Mouse (Mus musculus) gastrocnemius, postnatal 14 days (tissue): ENCODE measurements around the gene Ralgps1. TPM values are rescaled to one million over a fixed set of nuclear protein-coding genes. Genes with fewer than 3 reads are reported as not detected.
"Not testable (repeated sequence)": the region's sequence is repeated elsewhere in the genome, so short reads cannot be mapped to it uniquely, and the experiment has no call there.

Experiments
- DNase-seq: peaks from one replicate; pipeline ENCODE4 v3.0.0; 2021; ENCODE audit warnings: mixed read lengths
- intact Hi-C: fragments of 180-260 bp; cut with DNase I; formaldehyde crosslinking; loops from one replicate; pipeline ENCODE4 v1.15.1; 2025; ENCODE audit warnings: low total_unique reads
- total RNA-seq, 2 experiments: library from RNA; stranded (reverse); gene quantifications; 2 replicates each; pipeline ENCODE4 v1.2.3; 2021

Gene Ralgps1
- total RNA-seq, 2 experiments from 2014 or later = 2.7 to 3.3 TPM

GRCm38 (mm10) chr2:33335789-33336188 lies 35.5 kb downstream of the Ralgps1 start:
- intact Hi-C loops = no loop called here
- DNase-seq = no peak

GRCm38 (mm10) chr2:33329622-33330021 lies 41.7 kb downstream of the Ralgps1 start:
- intact Hi-C loops = no loop called here
- DNase-seq = no peak

- peak; percentile 51 for DNase-seq
- intact Hi-C loops = no loop called here
Measured at GRCm38 (mm10) chr2:33328941-33329340, 42.3 kb downstream of the Ralgps1 start.

GRCm38 (mm10) chr2:33325359-33325758 lies 45.9 kb downstream of the Ralgps1 start:
- intact Hi-C loops = no loop called here
- DNase-seq = no peak

GRCm38 (mm10) chr2:33323799-33324595 lies 47.3 kb downstream of the Ralgps1 start:
- peak; percentile 60 for DNase-seq
- intact Hi-C loops = no loop called here

- intact Hi-C loops = not testable (repeated sequence)
Measured at GRCm38 (mm10) chr2:33323043-33323625, 48.2 kb downstream of the Ralgps1 start.

GRCm38 (mm10) chr2:33321641-33322040 lies 49.6 kb downstream of the Ralgps1 start:
- DNase-seq = no peak
- intact Hi-C loops = no loop called here

More at GRCm38 (mm10) chr2:33323043-33323625, 48.2 kb downstream of the Ralgps1 start:
- DNase-seq = not testable (repeated sequence)

GRCm38 (mm10) chr2:33321031-33321430 lies 50.3 kb downstream of the Ralgps1 start:
- no peak for DNase-seq
- intact Hi-C loops = no loop called here

GRCm38 (mm10) chr2:33320568-33320967 lies 50.7 kb downstream of the Ralgps1 start:
- DNase-seq = no peak
- intact Hi-C loops = no loop called here

- no peak for DNase-seq
- intact Hi-C loops = no loop called here
Measured at GRCm38 (mm10) chr2:33319934-33320333, 51.4 kb downstream of the Ralgps1 start.

GRCm38 (mm10) chr2:33319455-33319854 lies 51.8 kb downstream of the Ralgps1 start:
- intact Hi-C loops = no loop called here

GRCm38 (mm10) chr2:33318491-33318964 lies 52.8 kb downstream of the Ralgps1 start:
- DNase-seq = no peak
- intact Hi-C loops = no loop called here

More at GRCm38 (mm10) chr2:33319455-33319854, 51.8 kb downstream of the Ralgps1 start:
- no peak for DNase-seq

GRCm38 (mm10) chr2:33316516-33316915 lies 54.8 kb downstream of the Ralgps1 start:
- intact Hi-C loops = no loop called here
- peak; percentile 93 for DNase-seq

GRCm38 (mm10) chr2:33316063-33316405 lies 55.3 kb downstream of the Ralgps1 start:
- intact Hi-C loops = no loop called here
- no peak for DNase-seq

- intact Hi-C loops = no loop called here
- peak; percentile 49 for DNase-seq
Measured at GRCm38 (mm10) chr2:33315233-33316062, 55.8 kb downstream of the Ralgps1 start.

- intact Hi-C loops = no loop called here
- no peak for DNase-seq
Measured at GRCm38 (mm10) chr2:33309426-33309825, 61.9 kb downstream of the Ralgps1 start.

GRCm38 (mm10) chr2:33306565-33306964 lies 64.7 kb downstream of the Ralgps1 start:
- intact Hi-C loops = no loop called here

GRCm38 (mm10) chr2:33303416-33303947 lies 67.8 kb downstream of the Ralgps1 start:
- intact Hi-C loops = no loop called here
- DNase-seq = no peak

More at GRCm38 (mm10) chr2:33306565-33306964, 64.7 kb downstream of the Ralgps1 start:
- no peak for DNase-seq

- intact Hi-C loops = no loop called here
- no peak for DNase-seq
Measured at GRCm38 (mm10) chr2:33302828-33303227, 68.5 kb downstream of the Ralgps1 start.

- intact Hi-C loops = no loop called here
Measured at GRCm38 (mm10) chr2:33302405-33302804, 68.9 kb downstream of the Ralgps1 start.

More at GRCm38 (mm10) chr2:33302405-33302804, 68.9 kb downstream of the Ralgps1 start:
- no peak for DNase-seq
